Mouse (Mus musculus): ENCODE measurements at regions not wholly inside any gene's neighbourhood (a gene's known extent, or its start where the extent isn't known, plus 50 kb on each side); places are given as distances from the start of the nearest gene placed in this dataset.

DNA sequence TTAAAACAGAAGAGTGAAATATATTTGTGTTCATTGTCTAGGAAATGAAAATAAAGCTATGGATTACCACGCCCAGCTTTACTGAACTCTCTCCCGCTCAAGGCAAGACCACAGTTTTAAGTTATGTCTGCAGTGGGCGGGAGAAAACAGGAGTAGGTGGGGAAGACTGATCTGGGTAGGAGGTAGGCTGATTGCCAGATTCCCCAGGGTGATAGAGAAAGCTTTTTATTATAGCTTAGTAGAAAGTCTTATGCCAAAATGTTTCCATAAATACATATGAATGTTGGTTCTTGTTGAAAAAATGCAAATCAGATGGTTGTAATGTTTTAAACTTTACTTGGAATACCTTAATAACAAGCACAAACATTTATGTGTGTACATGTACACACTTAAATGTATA is 50.2 kb upstream of the Mpdz start:
- DNase-seq: no peak
